Mouse (Mus musculus): ENCODE results near the gene Map1lc3a. TPM values are rescaled to one million over a fixed set of nuclear protein-coding genes. Genes with fewer than 3 reads are reported as not detected.

Map1lc3a gene
- polyA plus RNA-seq, 1 experiment from 2014 or later: 161 TPM

GRCm38 (mm10) chr2:155278361-155278760 is 2.3 kb downstream of the Map1lc3a start:
- no peak overlapping the region for H3K4me3 ChIP-seq (ENCODE audit: low read depth, low read length)
- WGBS: 89% methylated on average over 7 of the region's 7 CpGs
- DNase-seq (ENCODE audit: low spot score) (no peak), ATAC-seq (ENCODE audit: low FRiP score) (no peak)
- H3K27me3 ChIP-seq (ENCODE audit: control insufficient read depth, insufficient read depth, low read length): no peaks in the 10 kb centered on the region
- H3K4me2 ChIP-seq (replicated peaks; ENCODE audit: low read depth, low read length): no peak overlapping the region
- H3K36me3 ChIP-seq (ENCODE audit: control insufficient read depth, insufficient read depth, low read length): no peaks in the 10 kb centered on the region
- no peaks in the 10 kb centered on the region for H3K9me3 ChIP-seq (ENCODE audit: control insufficient read depth, low read length)
- no peaks in the 10 kb centered on the region for H3K4me1 ChIP-seq (replicated peaks; ENCODE audit: control insufficient read depth, insufficient read depth, low read length)
- no peak overlapping the region for H3K27ac ChIP-seq (ENCODE audit: low read depth, low read length)
- H3K9ac ChIP-seq (ENCODE audit: low read depth, low read length): no peak overlapping the region

- Histone ChIP-seq H3K4me2 (replicated peaks; ENCODE audit: low read depth, low read length) (no peak overlapping the region), H3K4me1 (replicated peaks; ENCODE audit: control insufficient read depth, insufficient read depth, low read length) (no peaks in the 10 kb centered on the region), H3K4me3 (ENCODE audit: low read depth, low read length) (no peak overlapping the region), H3K27me3 (ENCODE audit: control insufficient read depth, insufficient read depth, low read length) (no peaks in the 10 kb centered on the region), H3K27ac (ENCODE audit: low read depth, low read length) (no peak overlapping the region), H3K9me3 (ENCODE audit: control insufficient read depth, low read length) (no peaks in the 10 kb centered on the region), H3K36me3 (ENCODE audit: control insufficient read depth, insufficient read depth, low read length) (no peaks in the 10 kb centered on the region), H3K9ac (ENCODE audit: low read depth, low read length) (no peak overlapping the region)
- DNase-seq (ENCODE audit: low spot score) (no peak), ATAC-seq (ENCODE audit: low FRiP score) (no peak)
- 90% methylated on average over 4 of the region's 4 CpGs for WGBS
These were observed 3.1 kb downstream of the Map1lc3a start for GRCm38 (mm10) chr2:155279163-155279562.

- H3K4me1 ChIP-seq (replicated peaks; ENCODE audit: control insufficient read depth, insufficient read depth, low read length): no peaks in the 10 kb centered on the region
- no peak overlapping the region for H3K9ac ChIP-seq (ENCODE audit: low read depth, low read length)
- H3K4me3 ChIP-seq (ENCODE audit: low read depth, low read length): no peak overlapping the region
- H3K36me3 ChIP-seq (ENCODE audit: control insufficient read depth, insufficient read depth, low read length): no peaks in the 10 kb centered on the region
- H3K27me3 ChIP-seq (ENCODE audit: control insufficient read depth, insufficient read depth, low read length): no peaks in the 10 kb centered on the region
- H3K4me2 ChIP-seq (replicated peaks; ENCODE audit: low read depth, low read length): no peak overlapping the region
- H3K27ac ChIP-seq (ENCODE audit: low read depth, low read length): no peak overlapping the region
- 63% methylated on average over 2 of the region's 2 CpGs for WGBS
- DNase-seq (ENCODE audit: low spot score) (no peak), ATAC-seq (ENCODE audit: low FRiP score) (no peak)
- H3K9me3 ChIP-seq (ENCODE audit: control insufficient read depth, low read length): no peaks in the 10 kb centered on the region
These were observed 4.0 kb downstream of the Map1lc3a start for GRCm38 (mm10) chr2:155280116-155280515.

- Histone ChIP-seq H3K36me3 (ENCODE audit: control insufficient read depth, insufficient read depth, low read length) (no peaks in the 10 kb centered on the region), H3K9ac (ENCODE audit: low read depth, low read length) (no peak overlapping the region), H3K4me3 (ENCODE audit: low read depth, low read length) (no peak overlapping the region), H3K4me1 (replicated peaks; ENCODE audit: control insufficient read depth, insufficient read depth, low read length) (no peaks in the 10 kb centered on the region), H3K27ac (ENCODE audit: low read depth, low read length) (no peak overlapping the region), H3K9me3 (ENCODE audit: control insufficient read depth, low read length) (no peaks in the 10 kb centered on the region), H3K27me3 (ENCODE audit: control insufficient read depth, insufficient read depth, low read length) (no peaks in the 10 kb centered on the region), H3K4me2 (replicated peaks; ENCODE audit: low read depth, low read length) (no peak overlapping the region)
- ATAC-seq (ENCODE audit: low FRiP score): no peak
- DNase-seq (ENCODE audit: low spot score): no peak
- 94% methylated on average over 4 of the region's 4 CpGs for WGBS
These were observed 7.7 kb downstream of the Map1lc3a start for GRCm38 (mm10) chr2:155283793-155284192.

GRCm38 (mm10) chr2:155284647-155285046 is 8.6 kb downstream of the Map1lc3a start:
- DNase-seq (ENCODE audit: low spot score) (no peak), ATAC-seq (ENCODE audit: low FRiP score) (no peak)
- H3K36me3 ChIP-seq (ENCODE audit: control insufficient read depth, insufficient read depth, low read length): no peaks in the 10 kb centered on the region
- H3K27me3 ChIP-seq (ENCODE audit: control insufficient read depth, insufficient read depth, low read length): no peaks in the 10 kb centered on the region
- H3K9ac ChIP-seq (ENCODE audit: low read depth, low read length): no peak overlapping the region
- no peak overlapping the region for H3K4me3 ChIP-seq (ENCODE audit: low read depth, low read length)
- H3K4me1 ChIP-seq (replicated peaks; ENCODE audit: control insufficient read depth, insufficient read depth, low read length): no peaks in the 10 kb centered on the region
- no peaks in the 10 kb centered on the region for H3K9me3 ChIP-seq (ENCODE audit: control insufficient read depth, low read length)
- no peak overlapping the region for H3K4me2 ChIP-seq (replicated peaks; ENCODE audit: low read depth, low read length)
- 95% methylated on average over 7 of the region's 7 CpGs for WGBS
- H3K27ac ChIP-seq (ENCODE audit: low read depth, low read length): no peak overlapping the region

- no peaks in the 10 kb centered on the region for H3K27me3 ChIP-seq (ENCODE audit: control insufficient read depth, insufficient read depth, low read length)
- H3K9ac ChIP-seq (ENCODE audit: low read depth, low read length): no peak overlapping the region
- no peaks in the 10 kb centered on the region for H3K9me3 ChIP-seq (ENCODE audit: control insufficient read depth, low read length)
- H3K4me3 ChIP-seq (ENCODE audit: low read depth, low read length): no peak overlapping the region
- H3K36me3 ChIP-seq (ENCODE audit: control insufficient read depth, insufficient read depth, low read length): no peaks in the 10 kb centered on the region
- no peak overlapping the region for H3K4me2 ChIP-seq (replicated peaks; ENCODE audit: low read depth, low read length)
- no peak for DNase-seq (ENCODE audit: low spot score)
- 94% methylated on average over 6 of the region's 6 CpGs for WGBS
- H3K27ac ChIP-seq (ENCODE audit: low read depth, low read length): no peak overlapping the region
- no peak for ATAC-seq (ENCODE audit: low FRiP score)
- H3K4me1 ChIP-seq (replicated peaks; ENCODE audit: control insufficient read depth, insufficient read depth, low read length): no peaks in the 10 kb centered on the region
These were observed 9.6 kb downstream of the Map1lc3a start for GRCm38 (mm10) chr2:155285744-155286143.

- ATAC-seq (ENCODE audit: low FRiP score) (no peak), DNase-seq (ENCODE audit: low spot score) (no peak)
- Histone ChIP-seq H3K4me3 (ENCODE audit: low read depth, low read length) (no peak overlapping the region), H3K9ac (ENCODE audit: low read depth, low read length) (no peak overlapping the region), H3K36me3 (ENCODE audit: control insufficient read depth, insufficient read depth, low read length) (no peaks in the 10 kb centered on the region), H3K4me2 (replicated peaks; ENCODE audit: low read depth, low read length) (no peak overlapping the region), H3K9me3 (ENCODE audit: control insufficient read depth, low read length) (no peaks in the 10 kb centered on the region), H3K4me1 (replicated peaks; ENCODE audit: control insufficient read depth, insufficient read depth, low read length) (no peaks in the 10 kb centered on the region), H3K27me3 (ENCODE audit: control insufficient read depth, insufficient read depth, low read length) (no peaks in the 10 kb centered on the region), H3K27ac (ENCODE audit: low read depth, low read length) (no peak overlapping the region)
- WGBS: 91% methylated on average over 4 of the region's 4 CpGs
These were observed 11.6 kb downstream of the Map1lc3a start for GRCm38 (mm10) chr2:155287456-155288250.

GRCm38 (mm10) chr2:155290066-155290465 is 14.0 kb downstream of the Map1lc3a start:
- no peaks in the 10 kb centered on the region for H3K27me3 ChIP-seq (ENCODE audit: control insufficient read depth, insufficient read depth, low read length)
- ATAC-seq (ENCODE audit: low FRiP score) (no peak), DNase-seq (ENCODE audit: low spot score) (no peak)
- H3K27ac ChIP-seq (ENCODE audit: low read depth, low read length): no peak overlapping the region
- no peaks in the 10 kb centered on the region for H3K9me3 ChIP-seq (ENCODE audit: control insufficient read depth, low read length)
- no peak overlapping the region for H3K4me2 ChIP-seq (replicated peaks; ENCODE audit: low read depth, low read length)
- 89% methylated on average over 8 of the region's 8 CpGs for WGBS
- H3K36me3 ChIP-seq (ENCODE audit: control insufficient read depth, insufficient read depth, low read length): no peaks in the 10 kb centered on the region
- H3K9ac ChIP-seq (ENCODE audit: low read depth, low read length): no peak overlapping the region
- H3K4me3 ChIP-seq (ENCODE audit: low read depth, low read length): no peak overlapping the region
- no peaks in the 10 kb centered on the region for H3K4me1 ChIP-seq (replicated peaks; ENCODE audit: control insufficient read depth, insufficient read depth, low read length)

- Histone ChIP-seq H3K4me1 (replicated peaks; ENCODE audit: control insufficient read depth, insufficient read depth, low read length) (no peaks in the 10 kb centered on the region), H3K4me3 (ENCODE audit: low read depth, low read length) (no peak overlapping the region), H3K27me3 (ENCODE audit: control insufficient read depth, insufficient read depth, low read length) (no peaks in the 10 kb centered on the region), H3K9me3 (ENCODE audit: control insufficient read depth, low read length) (no peaks in the 10 kb centered on the region), H3K9ac (ENCODE audit: low read depth, low read length) (no peak overlapping the region), H3K4me2 (replicated peaks; ENCODE audit: low read depth, low read length) (no peak overlapping the region), H3K36me3 (ENCODE audit: control insufficient read depth, insufficient read depth, low read length) (peaks cover 6% of the 10 kb centered on the region; the same call in 1 of the 2 replicates), H3K27ac (ENCODE audit: low read depth, low read length) (no peak overlapping the region)
- DNase-seq (ENCODE audit: low spot score) (no peak), ATAC-seq (ENCODE audit: low FRiP score) (no peak)
- WGBS: 78% methylated on average over 2 of the region's 2 CpGs
These were observed 17.3 kb downstream of the Map1lc3a start for GRCm38 (mm10) chr2:155293382-155293781.
